Mouse (Mus musculus) adrenal gland, adult 10 weeks (tissue): ENCODE data around the gene Adam8. TPM values are rescaled to one million over a fixed set of nuclear protein-coding genes. Genes with fewer than 3 reads are reported as not detected.

Experiments
- polyA plus RNA-seq: library from polyadenylated mRNA; stranded (reverse); fragments of 350-450 nt; fragmentation: Illumina TruSeq; extraction: RNeasy Lipid Tissue Mini Kit (QIAGEN cat#74804); gene quantifications from one replicate; pipeline ENCODE4 v1.2.3, GENCODE M21; 2014; ENCODE audit warnings: low read depth, low replicate concordance

Gene Adam8
- polyA plus RNA-seq: 0.23 TPM

GRCm38 (mm10) chr7:139992406-139992805, at the start of gene Adam8:
TSS of gene Adam8 (minus strand) at chr7:139992562.

GRCm38 (mm10) chr7:140036281-140037170, 44.2 kb upstream of the Adam8 start, which contains the start of the genes Zfp511 and Tubgcp2:
TSS of gene Zfp511 (plus strand) at chr7:140036391.
TSS of gene Tubgcp2 (minus strand) at chr7:140036669.

GRCm38 (mm10) chr7:139978278-139978892, 14.0 kb downstream of the Adam8 start, which contains the start of gene 6430531B16Rik:
TSS of gene 6430531B16Rik (minus strand) at chr7:139978755.

GRCm38 (mm10) chr7:139943674-139944281, 48.6 kb downstream of the Adam8 start, which contains the start of gene Utf1:
TSS of gene Utf1 (plus strand) at chr7:139943789.

Other genes with a start within 250 kb of the Adam8 start
- 3.8 TPM for gene Adgra1, start 158.4 kb downstream of the Adam8 start, polyA plus RNA-seq
- 0.17 TPM for gene Kndc1, start 97.9 kb downstream of the Adam8 start, polyA plus RNA-seq
- not detected for gene Utf1, start 48.8 kb downstream of the Adam8 start, polyA plus RNA-seq
- gene 6430531B16Rik, start 13.8 kb downstream of the Adam8 start, polyA plus RNA-seq: not detected
- gene Zfp511, start 43.8 kb upstream of the Adam8 start, polyA plus RNA-seq: 10.6 TPM
- gene Tubgcp2, start 44.1 kb upstream of the Adam8 start, polyA plus RNA-seq: 25.7 TPM
- gene Msx3, start 56.5 kb upstream of the Adam8 start, polyA plus RNA-seq: not detected
- not detected for gene Caly, start 90.0 kb upstream of the Adam8 start, polyA plus RNA-seq
- not detected for gene Prap1, start 100.8 kb upstream of the Adam8 start, polyA plus RNA-seq
- 21.3 TPM for gene Fuom, start 109.9 kb upstream of the Adam8 start, polyA plus RNA-seq
- gene Paox, start 123.2 kb upstream of the Adam8 start, polyA plus RNA-seq: 10.3 TPM
- gene Echs1, start 123.9 kb upstream of the Adam8 start, polyA plus RNA-seq: 264 TPM
- gene Mtg1, start 145.0 kb upstream of the Adam8 start, polyA plus RNA-seq: 7.0 TPM
- 1.6 TPM for gene Sprn, start 162.3 kb upstream of the Adam8 start, polyA plus RNA-seq
- not detected for gene Olfr522, start 172.2 kb upstream of the Adam8 start, polyA plus RNA-seq
- gene Olfr523, start 180.7 kb upstream of the Adam8 start, polyA plus RNA-seq: not detected
- gene Olfr524, start 213.4 kb upstream of the Adam8 start, polyA plus RNA-seq: not detected
- not detected for gene Cd163l1, start 225.7 kb upstream of the Adam8 start, polyA plus RNA-seq